Mouse (Mus musculus): ENCODE measurements around the gene Ilf3.

The Ilf3 gene

GRCm38 (mm10) chr9:21438219-21438618, 70.5 kb downstream of the Ilf3 start:
- DNase-seq (ENCODE audit: low spot score in 2 of 2): peak in 1 of 2 experiments; percentile 61

GRCm38 (mm10) chr9:21439456-21439855, 71.8 kb downstream of the Ilf3 start:
- no peak for DNase-seq (ENCODE audit: low spot score in 2 of 2)

DNA sequence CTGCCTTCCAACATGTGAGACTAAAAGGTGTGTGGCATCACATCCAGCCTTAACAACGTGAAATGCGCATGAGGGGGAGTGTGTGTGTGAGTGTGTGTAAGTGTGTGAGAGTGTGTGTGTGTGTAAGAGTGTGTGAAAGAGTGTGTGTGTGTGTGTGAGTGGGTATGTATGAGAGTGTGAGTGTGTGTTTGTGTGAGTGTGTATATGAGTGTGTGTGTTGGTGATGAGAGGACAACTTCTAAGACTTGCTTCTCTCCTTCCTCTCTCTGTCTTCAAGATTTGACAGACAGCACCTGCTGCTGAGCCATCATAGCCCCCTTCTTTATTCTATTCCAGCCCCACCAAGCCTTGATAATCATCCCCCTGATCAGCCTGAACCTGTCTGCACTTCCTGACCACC, 72.2 kb downstream of the Ilf3 start:
- no peak for DNase-seq (ENCODE audit: low spot score in 2 of 2)

DNA sequence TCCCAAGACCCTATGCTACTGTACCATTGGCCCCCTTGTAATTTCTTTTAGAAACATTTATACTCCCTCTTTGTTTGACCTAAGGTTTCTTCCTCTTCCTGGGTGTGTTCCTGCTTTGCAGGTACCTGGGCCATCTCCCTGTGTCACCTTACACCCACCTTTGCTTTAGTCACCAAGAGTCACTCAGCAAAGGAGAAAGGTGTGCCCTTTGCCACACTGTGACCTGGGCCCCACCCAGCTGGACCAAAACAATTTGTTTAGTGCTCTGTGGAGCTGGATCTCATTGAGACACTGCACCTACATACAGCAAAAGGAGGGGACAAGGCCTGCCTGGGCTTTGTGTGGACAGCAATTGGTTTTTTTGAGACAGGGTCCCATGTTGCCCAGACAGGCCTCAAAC, 72.7 kb downstream of the Ilf3 start:
- DNase-seq (ENCODE audit: low spot score in 2 of 2): peak in 1 of 2 experiments; percentile 44

- no peak for DNase-seq (ENCODE audit: low spot score in 2 of 2)
These were observed 76.2 kb downstream of the Ilf3 start for GRCm38 (mm10) chr9:21443853-21444252.

- DNase-seq (ENCODE audit: low spot score in 2 of 2): no peak
These were observed 76.9 kb downstream of the Ilf3 start for GRCm38 (mm10) chr9:21444574-21444973.

DNA sequence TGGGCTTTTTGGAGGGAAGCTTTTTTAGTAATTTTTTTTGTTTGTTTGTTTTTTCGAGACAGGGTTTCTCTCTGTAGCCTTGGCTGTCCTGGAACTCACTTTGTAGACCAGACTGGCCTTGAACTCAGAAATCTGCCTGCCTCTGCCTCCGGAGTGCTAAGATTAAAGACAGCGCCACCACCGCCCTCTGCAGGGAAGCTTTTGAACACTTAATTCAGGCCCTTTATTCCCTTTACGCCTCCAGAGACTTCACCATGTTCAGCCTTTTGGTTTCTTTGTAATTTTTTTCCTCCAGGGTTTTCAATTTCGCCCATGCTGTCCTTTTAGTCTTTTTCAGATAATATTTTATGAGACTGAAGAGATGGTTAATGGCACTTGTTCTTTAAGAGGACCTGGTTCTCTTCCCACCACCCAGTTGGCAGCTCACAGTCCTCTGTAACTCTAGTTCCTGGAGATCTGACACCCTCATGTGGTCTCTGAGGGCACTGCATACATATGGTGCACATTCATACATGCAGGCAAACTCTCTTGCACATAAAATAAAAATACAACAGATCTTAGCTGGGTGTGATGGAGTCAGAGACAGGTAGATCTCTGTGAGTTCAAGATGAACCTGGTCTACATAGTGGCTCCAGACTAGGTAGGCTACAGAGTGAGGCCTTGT, 77.5 kb downstream of the Ilf3 start:
- DNase-seq (ENCODE audit: low spot score in 2 of 2): no peak

DNA sequence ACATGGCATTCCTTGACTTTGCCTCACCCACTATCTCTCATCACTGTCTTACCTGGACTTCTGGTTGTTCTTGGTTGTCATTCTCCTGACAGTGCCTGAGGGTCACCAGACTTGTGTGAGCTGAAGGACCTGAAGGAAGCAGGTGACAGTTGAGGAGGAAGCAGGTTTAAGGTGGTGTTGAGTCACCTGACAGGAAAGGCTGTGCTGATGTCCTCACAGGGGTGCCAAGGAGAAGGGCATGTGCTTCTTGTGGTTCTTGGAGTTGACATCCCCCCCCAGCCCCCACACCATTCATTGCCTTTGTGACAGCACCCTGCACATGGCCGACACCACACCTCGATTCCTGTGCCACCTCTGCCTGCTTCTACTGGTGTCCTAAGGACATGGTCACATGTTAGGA, 80.1 kb downstream of the Ilf3 start:
- DNase-seq (ENCODE audit: low spot score in 2 of 2): no peak

- DNase-seq (ENCODE audit: low spot score in 2 of 2): no peak
These were observed 82.0 kb downstream of the Ilf3 start for GRCm38 (mm10) chr9:21449710-21450109.

DNA sequence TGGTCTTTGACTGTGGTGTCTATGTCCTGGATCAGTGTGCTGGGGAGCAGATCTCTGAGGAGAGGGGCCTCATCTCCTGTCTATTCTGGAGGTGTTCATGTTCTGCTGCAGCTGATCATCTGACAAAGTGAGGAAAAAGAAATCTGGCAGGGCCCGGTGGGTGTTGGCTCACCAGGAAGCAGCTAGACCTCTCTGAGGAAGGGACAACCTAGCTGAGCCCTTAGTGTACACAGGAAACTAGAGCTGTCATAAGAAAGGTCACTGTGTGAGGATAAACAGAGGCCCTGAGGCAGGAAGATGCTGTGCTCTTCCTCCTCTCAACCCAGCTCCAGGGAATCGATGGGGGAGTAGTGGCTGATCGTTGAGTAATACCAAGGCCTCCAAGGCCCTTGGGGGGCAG, 82.6 kb downstream of the Ilf3 start:
- DNase-seq (ENCODE audit: low spot score in 2 of 2): no peak

GRCm38 (mm10) chr9:21451391-21451790, 83.7 kb downstream of the Ilf3 start:
- DNase-seq (ENCODE audit: low spot score in 2 of 2): peak; percentile 34 to 48

GRCm38 (mm10) chr9:21451870-21452269, 84.2 kb downstream of the Ilf3 start:
- DNase-seq (ENCODE audit: low spot score in 2 of 2): peak in 1 of 2 experiments; percentile 35

DNA sequence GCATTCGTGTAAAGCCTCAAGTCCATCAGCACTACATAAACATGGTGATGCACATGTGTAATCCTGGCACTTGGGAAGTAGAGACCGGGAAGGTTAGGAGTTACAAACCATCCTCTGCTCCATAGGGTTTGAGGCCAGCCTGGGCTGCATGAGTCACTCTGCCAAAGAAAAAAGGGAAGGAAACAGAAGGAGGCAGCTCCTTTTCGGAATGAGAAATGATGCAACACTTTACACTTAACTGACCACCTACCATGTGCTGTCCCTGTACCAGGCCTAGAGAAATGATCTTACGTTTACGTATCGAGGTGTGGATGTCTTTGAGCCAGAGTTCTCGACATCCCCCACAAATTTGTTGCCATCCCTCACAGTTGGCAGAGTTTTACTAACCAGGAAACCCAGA, 85.3 kb downstream of the Ilf3 start:
- DNase-seq (ENCODE audit: low spot score in 2 of 2): no peak

- DNase-seq (ENCODE audit: low spot score in 2 of 2): no peak
These were observed 85.8 kb downstream of the Ilf3 start for GRCm38 (mm10) chr9:21453459-21453858.

- DNase-seq (ENCODE audit: low spot score in 2 of 2): no peak
These were observed 86.9 kb downstream of the Ilf3 start for GRCm38 (mm10) chr9:21454556-21454955.

Data from urinary bladder, postnatal 36 days (tissue).